Comparison of ENCODE assay signal across 12 mouse cellular contexts in genomic region chr5:17880799-17881541, GRCm38 (mm10). TPM values are rescaled to one million over a fixed set of nuclear protein-coding genes. Genes with fewer than 3 reads are reported as not detected.
DNase-seq lines count a peak whose midpoint lies in the region; ATAC-seq and TF ChIP-seq lines count a peak whose summit lies in the region.
"Had no signal": no experiment of that assay in that cellular context is flagged by ENCODE, and none has a peak within 500 bp of the region (broad histone marks: within the 10 kb centered on the region; RNA-seq: fewer than 3 reads in every experiment).

No protein-coding gene starts in this region.

- H3K27ac ChIP-seq in intestine, embryonic 14.5 days (ENCODE audit: low read depth), result no peak overlapping the region
- H3K27ac ChIP-seq in intestine, postnatal 0 days (ENCODE audit: low read depth, low read length), result no peak overlapping the region
- H3K27ac ChIP-seq in heart, embryonic 13.5 days (replicated peaks), result peak overlapping the region; percentile 76
- H3K27ac ChIP-seq in liver, embryonic 13.5 days, result no peak overlapping the region
- H3K27ac ChIP-seq in stomach, postnatal 0 days (replicated peaks), result peak overlapping the region; percentile 25; the same call in 1 of the 2 replicates
- H3K27ac ChIP-seq: hindbrain, embryonic 15.5 days; limb, embryonic 15.5 days had no signal

- H3K4me1 ChIP-seq in intestine, embryonic 14.5 days (replicated peaks; ENCODE audit: control insufficient read depth, insufficient read depth, low read length), result no peaks in the 10 kb centered on the region
- 0 out of 2 replicates have a peak, but pooled peaks cover 3% of the 10 kb centered on the region for H3K4me1 ChIP-seq in intestine, postnatal 0 days (replicated peaks; ENCODE audit: control insufficient read depth, insufficient read depth, low read length)
- H3K4me1 ChIP-seq in heart, embryonic 13.5 days, result peaks cover 30% of the 10 kb centered on the region
- peaks cover 17% of the 10 kb centered on the region; the same call in 1 of the 2 replicates for H3K4me1 ChIP-seq in liver, embryonic 13.5 days (replicated peaks)
- H3K4me1 ChIP-seq in stomach, postnatal 0 days (replicated peaks; ENCODE audit: control insufficient read depth, insufficient read depth), result no peaks in the 10 kb centered on the region
- H3K4me1 ChIP-seq: hindbrain, embryonic 15.5 days; limb, embryonic 15.5 days had no signal

- peak; percentile 29 for TF ChIP-seq EP300 in stomach, postnatal 0 days (optimal IDR thresholded peaks at IDR 0.05)

- WGBS in intestine, embryonic 14.5 days, result 75% methylated on average over 4 of the region's 4 CpGs
- 62% methylated on average over 4 of the region's 4 CpGs for WGBS in intestine, postnatal 0 days
- 45% methylated on average over 4 of the region's 4 CpGs for WGBS in heart, embryonic 13.5 days
- WGBS in liver, embryonic 13.5 days (ENCODE audit: insufficient replicate concordance), result 47% methylated on average over 4 of the region's 4 CpGs
- WGBS in stomach, postnatal 0 days, result 48% methylated on average over 4 of the region's 4 CpGs

- H3K9ac ChIP-seq in intestine, embryonic 14.5 days (ENCODE audit: low read length), result no peak overlapping the region
- H3K9ac ChIP-seq in intestine, postnatal 0 days (ENCODE audit: low read depth, low read length), result no peak overlapping the region
- H3K9ac ChIP-seq in heart, embryonic 13.5 days, result no peak overlapping the region
- H3K9ac ChIP-seq in liver, embryonic 13.5 days, result no peak overlapping the region
- H3K9ac ChIP-seq in stomach, postnatal 0 days (ENCODE audit: low read length), result no peak overlapping the region
- H3K9ac ChIP-seq: hindbrain, embryonic 15.5 days; limb, embryonic 15.5 days had no signal

- no peak for TF ChIP-seq CTCF in intestine, postnatal 0 days (IDR thresholded peaks at IDR 0.05; ENCODE audit: low read depth)
- TF ChIP-seq CTCF in stomach, postnatal 0 days (IDR thresholded peaks at IDR 0.05; ENCODE audit: low read depth), result peak; percentile 27; the same call in 1 of the 2 replicates

- no peak overlapping the region for H3K4me3 ChIP-seq in intestine, embryonic 14.5 days (ENCODE audit: low read depth, low read length)
- H3K4me3 ChIP-seq in intestine, postnatal 0 days (ENCODE audit: low read depth, low read length), result no peak overlapping the region
- H3K4me3 ChIP-seq in heart, embryonic 13.5 days, result no peak overlapping the region
- H3K4me3 ChIP-seq in liver, embryonic 13.5 days (replicated peaks), result no peak overlapping the region
- no peak overlapping the region for H3K4me3 ChIP-seq in stomach, postnatal 0 days (ENCODE audit: low read depth, low read length)
- H3K4me3 ChIP-seq: hindbrain, embryonic 15.5 days; limb, embryonic 15.5 days had no signal

- no peaks in the 10 kb centered on the region for H3K27me3 ChIP-seq in intestine, embryonic 14.5 days (replicated peaks; ENCODE audit: control insufficient read depth, insufficient read depth, low read length)
- H3K27me3 ChIP-seq in intestine, postnatal 0 days (replicated peaks; ENCODE audit: control insufficient read depth, insufficient read depth, low read length), result no peaks in the 10 kb centered on the region
- H3K27me3 ChIP-seq in heart, embryonic 13.5 days (replicated peaks), result no peaks in the 10 kb centered on the region
- no peaks in the 10 kb centered on the region for H3K27me3 ChIP-seq in liver, embryonic 13.5 days
- H3K27me3 ChIP-seq in stomach, postnatal 0 days (ENCODE audit: control insufficient read depth, insufficient read depth, low read length), result no peaks in the 10 kb centered on the region
- H3K27me3 ChIP-seq: hindbrain, embryonic 15.5 days; limb, embryonic 15.5 days had no signal

- peak; percentile 55; the same call in 1 of the 2 replicates for ATAC-seq in intestine, embryonic 14.5 days (replicated peaks; ENCODE audit: low FRiP score, low TSS enrichment, low read depth)
- ATAC-seq in intestine, postnatal 0 days, result no peak
- ATAC-seq in heart, embryonic 13.5 days (ENCODE audit: extremely low read depth, insufficient number of reproducible peaks, low FRiP score, low TSS enrichment), result peak; percentile 77
- ATAC-seq in liver, embryonic 13.5 days (ENCODE audit: low read depth), result peak; percentile 88
- ATAC-seq in stomach, postnatal 0 days (ENCODE audit: low FRiP score, low TSS enrichment), result peak; percentile 98

- no peak for DNase-seq in intestine, embryonic 14.5 days (ENCODE audit: low spot score)
- no peak for DNase-seq in liver, embryonic 13.5 days
- DNase-seq in stomach, postnatal 0 days (ENCODE audit: low spot score), result peak; percentile 54
- no peak for DNase-seq in cerebellum, postnatal 25 days
- no peak for DNase-seq in layer of hippocampus, adult 11-12 months (ENCODE audit: low spot score)
- DNase-seq in lung, postnatal 14 days, result no peak
- DNase-seq: embryo, embryonic 11 days had no signal

- no peaks in the 10 kb centered on the region for H3K36me3 ChIP-seq in intestine, embryonic 14.5 days (ENCODE audit: control insufficient read depth, insufficient read depth, low read length)
- H3K36me3 ChIP-seq in intestine, postnatal 0 days (ENCODE audit: control insufficient read depth, insufficient read depth), result no peaks in the 10 kb centered on the region
- H3K36me3 ChIP-seq in heart, embryonic 13.5 days, result no peaks in the 10 kb centered on the region
- H3K36me3 ChIP-seq in liver, embryonic 13.5 days, result no peaks in the 10 kb centered on the region
- H3K36me3 ChIP-seq in stomach, postnatal 0 days (ENCODE audit: control insufficient read depth, insufficient read depth, low read length), result no peaks in the 10 kb centered on the region
- H3K36me3 ChIP-seq: hindbrain, embryonic 15.5 days; limb, embryonic 15.5 days had no signal

- H3K9me3 ChIP-seq in intestine, embryonic 14.5 days (ENCODE audit: control insufficient read depth, low read length), result no peaks in the 10 kb centered on the region
- no peaks in the 10 kb centered on the region for H3K9me3 ChIP-seq in intestine, postnatal 0 days (ENCODE audit: control insufficient read depth)
- H3K9me3 ChIP-seq in heart, embryonic 13.5 days, result no peaks in the 10 kb centered on the region
- no peaks in the 10 kb centered on the region for H3K9me3 ChIP-seq in liver, embryonic 13.5 days (replicated peaks)
- no peaks in the 10 kb centered on the region for H3K9me3 ChIP-seq in stomach, postnatal 0 days (ENCODE audit: control insufficient read depth, low read length)
- H3K9me3 ChIP-seq: hindbrain, embryonic 15.5 days; limb, embryonic 15.5 days had no signal

- no peak overlapping the region for H3K4me2 ChIP-seq in intestine, embryonic 14.5 days (ENCODE audit: low read length)
- H3K4me2 ChIP-seq in intestine, postnatal 0 days (replicated peaks; ENCODE audit: low read depth), result no peak overlapping the region
- no peak overlapping the region for H3K4me2 ChIP-seq in heart, embryonic 13.5 days
- H3K4me2 ChIP-seq in liver, embryonic 13.5 days, result no peak overlapping the region
- no peak overlapping the region for H3K4me2 ChIP-seq in stomach, postnatal 0 days (replicated peaks; ENCODE audit: low read depth)
- H3K4me2 ChIP-seq: hindbrain, embryonic 15.5 days; limb, embryonic 15.5 days; midbrain, embryonic 11.5 days had no signal

RNA-seq across cellular contexts. Expression of gene Cd36, which starts 7.6 kb away (rescaled TPM):
- 19.3 and 20.5 TPM in 2 replicates for polyA plus RNA-seq in intestine, embryonic 14.5 days (2014; fragmentation: Nextera tagmentation; extraction: Ambion mirVana)
- 178 and 199 TPM in 2 replicates for polyA plus RNA-seq in intestine, postnatal 0 days (2015; fragmentation: Nextera tagmentation; extraction: Ambion mirVana)
- 74.1 and 80.4 TPM in 2 replicates for polyA plus RNA-seq in heart, embryonic 13.5 days (2015; fragmentation: Nextera tagmentation; extraction: Ambion mirVana)
- polyA plus RNA-seq in liver, embryonic 13.5 days (2015; fragmentation: Nextera tagmentation; extraction: Ambion mirVana), result 16.0 and 19.8 TPM in 2 replicates
- polyA plus RNA-seq in stomach, postnatal 0 days (2015; fragmentation: Nextera tagmentation; extraction: Ambion mirVana), result 28.2 and 35.9 TPM in 2 replicates

Comparison
In these comparisons a context has a peak if more than half of its experiments do, and no peak if none do; other contexts are left out.
1. H3K27ac ChIP-seq: peak in heart, embryonic 13.5 days (single experiment) and stomach, postnatal 0 days (single experiment); none in intestine, embryonic 14.5 days (single experiment), intestine, postnatal 0 days (single experiment) and liver, embryonic 13.5 days (single experiment).